Mouse (Mus musculus) MEL (cell line): Measurements from ENCODE around the gene Gga3. TPM values are rescaled to one million over a fixed set of nuclear protein-coding genes. Genes with fewer than 3 reads are reported as not detected.

Experiments used
- DNase-seq: peaks from one replicate; pipeline ENCODE4 v3.0.0; 2011; ENCODE audit warnings: low read depth, low spot score
- H3K27ac ChIP-seq: 2 replicates; pipeline ENCODE4 v1.5.1; 2012; ENCODE audit warnings: low read depth, mild to moderate bottlenecking, control low read depth, low read length, moderate library complexity; ENCODE audit not compliant: control insufficient read depth
- H3K27me3 ChIP-seq, 2 experiments: fragments of 150-350 bp in 1 of 2; sonication (generic) in 1 of 2; 2 replicates each; pipeline ENCODE4 v1.6.1; 2012; ENCODE audit warnings: low read length in 2 of 2, mild to moderate bottlenecking in 2 of 2, improper control_type of control experiment in 1 of 2, moderate library complexity in 1 of 2; ENCODE audit not compliant: insufficient read depth in 2 of 2, control insufficient read depth in 1 of 2
- H3K36me3 ChIP-seq, 2 experiments: 2 replicates each; pipeline ENCODE4 v1.6.1; 2012 to 2014; ENCODE audit warnings: low read length in 2 of 2, improper control_type of control experiment in 1 of 2, inconsistent platforms in 1 of 2, mild to moderate bottlenecking in 1 of 2; ENCODE audit not compliant: insufficient read depth in 2 of 2, control insufficient read depth in 1 of 2
- H3K4me1 ChIP-seq, 2 experiments: fragments of 150-350 bp in 1 of 2; sonication (generic) in 1 of 2; 2 replicates each; pipeline ENCODE4 v1.6.1; 2012; ENCODE audit warnings: low read length in 2 of 2, improper control_type of control experiment in 1 of 2, mild to moderate bottlenecking in 1 of 2; ENCODE audit not compliant: insufficient read depth in 2 of 2, control insufficient read depth in 1 of 2
- H3K4me3 ChIP-seq, 2 experiments: fragments of 150-350 bp in 1 of 2; sonication (generic) in 1 of 2; 2 replicates each; pipeline ENCODE4 v1.5.1; 2012; ENCODE audit warnings: low read depth in 2 of 2, low read length in 2 of 2, mild to moderate bottlenecking in 2 of 2, moderate library complexity in 2 of 2, control low read depth in 1 of 2, improper control_type of control experiment in 1 of 2; ENCODE audit not compliant: control insufficient read depth in 1 of 2, insufficient read depth in 1 of 2
- H3K79me2 ChIP-seq: 2 replicates; pipeline ENCODE4 v1.6.1; 2012; ENCODE audit warnings: mild to moderate bottlenecking, low read length, moderate library complexity; ENCODE audit not compliant: control insufficient read depth, poor library complexity, insufficient read depth
- H3K9ac ChIP-seq: 2 replicates; pipeline ENCODE4 v1.6.1; 2012; ENCODE audit warnings: low read depth, mild to moderate bottlenecking, control low read depth, low read length, moderate library complexity; ENCODE audit not compliant: control insufficient read depth, poor library complexity, severe bottlenecking
- H3K9me3 ChIP-seq: fragments of 150-350 bp; sonication (generic); replicated peaks from 2 replicates; pipeline ENCODE4 v1.6.1; 2012; ENCODE audit warnings: mild to moderate bottlenecking, low read length, improper control_type of control experiment, moderate library complexity; ENCODE audit not compliant: insufficient read depth
- CHD1 ChIP-seq: IDR thresholded peaks from 2 replicates; pipeline ENCODE4 v1.6.1; 2012; ENCODE audit warnings: low read depth, mild to moderate bottlenecking, inconsistent platforms, low read length, improper control_type of control experiment
- CTCF ChIP-seq, 3 experiments: IDR thresholded peaks in 2 of 3; conservative IDR thresholded peaks in 1 of 3; 2 replicates each; pipeline ENCODE4 v1.5.1; 2011 to 2012; ENCODE audit warnings: low read length in 3 of 3, low read depth in 2 of 3, mild to moderate bottlenecking in 2 of 3, improper control_type of control experiment in 1 of 3, inconsistent platforms in 1 of 3, mixed read lengths in 1 of 3, moderate library complexity in 1 of 3; ENCODE audit not compliant: control insufficient read depth in 1 of 3, insufficient read depth in 1 of 3, poor library complexity in 1 of 3, severe bottlenecking in 1 of 3
- ELF1 ChIP-seq: IDR thresholded peaks from 2 replicates; pipeline ENCODE4 v1.6.1; 2014; ENCODE audit warnings: low read depth, mild to moderate bottlenecking, inconsistent platforms, low read length, improper control_type of control experiment, moderate library complexity
- ETS1 ChIP-seq: IDR thresholded peaks from 2 replicates; pipeline ENCODE4 v1.6.1; 2012; ENCODE audit warnings: low read depth, mild to moderate bottlenecking, inconsistent platforms, low read length, improper control_type of control experiment, moderate library complexity
- GATA1 ChIP-seq: IDR thresholded peaks from 2 replicates; pipeline ENCODE4 v1.6.1; 2011; ENCODE audit warnings: low read depth, low read length, improper control_type of control experiment
- HCFC1 ChIP-seq: IDR thresholded peaks from 2 replicates; pipeline ENCODE4 v1.6.1; 2012; ENCODE audit warnings: low read depth, mild to moderate bottlenecking, inconsistent platforms, low read length, improper control_type of control experiment, moderate library complexity
- JUND ChIP-seq: IDR thresholded peaks from 2 replicates; pipeline ENCODE4 v1.6.1; 2011; ENCODE audit warnings: low read depth, mild to moderate bottlenecking, improper control_type of control experiment, low read length
- KAT2A ChIP-seq: conservative IDR thresholded peaks from 2 replicates; pipeline ENCODE4 v1.6.1; 2012; ENCODE audit warnings: low read depth, low read length, improper control_type of control experiment, inconsistent platforms
- MAFK ChIP-seq: IDR thresholded peaks from 2 replicates; pipeline ENCODE4 v1.6.1; 2011; ENCODE audit warnings: low read depth, mild to moderate bottlenecking, low read length, improper control_type of control experiment, borderline replicate concordance
- MEF2A ChIP-seq: IDR thresholded peaks from 2 replicates; pipeline ENCODE4 v1.6.1; 2014; ENCODE audit warnings: low read depth, mild to moderate bottlenecking, inconsistent platforms, low read length, improper control_type of control experiment; ENCODE audit not compliant: poor library complexity, insufficient replicate concordance, severe bottlenecking; ENCODE audit errors: extremely low read depth
- MXI1 ChIP-seq: IDR thresholded peaks from 2 replicates; pipeline ENCODE4 v1.6.1; 2011; ENCODE audit warnings: mild to moderate bottlenecking, low read depth, low read length, improper control_type of control experiment
- MYB ChIP-seq: IDR thresholded peaks from 2 replicates; pipeline ENCODE4 v1.6.1; 2011; ENCODE audit warnings: mild to moderate bottlenecking, low read depth, low read length, improper control_type of control experiment
- MYC ChIP-seq: IDR thresholded peaks from 2 replicates; pipeline ENCODE4 v1.6.1; 2011; ENCODE audit warnings: low read depth, mild to moderate bottlenecking, low read length, improper control_type of control experiment, moderate library complexity
- POLR2AphosphoS2 ChIP-seq: IDR thresholded peaks from 2 replicates; pipeline ENCODE4 v1.6.1; 2011; ENCODE audit warnings: low read length, improper control_type of control experiment
- POLR2AphosphoS5 ChIP-seq: IDR thresholded peaks from 2 replicates; pipeline ENCODE4 v1.6.1; 2012; ENCODE audit warnings: low read depth, borderline replicate concordance, mild to moderate bottlenecking, inconsistent platforms, low read length, moderate library complexity, mixed read lengths
- RAD21 ChIP-seq: IDR thresholded peaks from 2 replicates; pipeline ENCODE4 v1.6.1; 2011; ENCODE audit warnings: mild to moderate bottlenecking, low read depth, low read length, improper control_type of control experiment
- RCOR1 ChIP-seq: IDR thresholded peaks from 2 replicates; pipeline ENCODE4 v1.6.1; 2012; ENCODE audit warnings: low read depth, mild to moderate bottlenecking, inconsistent platforms, low read length, improper control_type of control experiment
- SIN3A ChIP-seq: IDR thresholded peaks from 2 replicates; pipeline ENCODE4 v1.6.1; 2012; ENCODE audit warnings: low read length, improper control_type of control experiment, inconsistent platforms
- SMC3 ChIP-seq: IDR thresholded peaks from 2 replicates; pipeline ENCODE4 v1.6.1; 2011; ENCODE audit warnings: low read depth, low read length, improper control_type of control experiment
- TBP ChIP-seq: IDR thresholded peaks from 2 replicates; pipeline ENCODE4 v1.8.0; 2011; ENCODE audit warnings: low read depth, low read length, improper control_type of control experiment
- TCF12 ChIP-seq: IDR thresholded peaks from 2 replicates; pipeline ENCODE4 v1.6.1; 2014; ENCODE audit warnings: low read depth, mild to moderate bottlenecking, inconsistent platforms, low read length, improper control_type of control experiment, moderate library complexity
- UBTF ChIP-seq: IDR thresholded peaks from 2 replicates; pipeline ENCODE4 v1.6.1; 2012; ENCODE audit warnings: low read depth, mild to moderate bottlenecking, inconsistent platforms, low read length, improper control_type of control experiment, moderate library complexity, borderline replicate concordance; ENCODE audit not compliant: insufficient read depth
- USF1 ChIP-seq: IDR thresholded peaks from 2 replicates; pipeline ENCODE4 v1.6.1; 2014; ENCODE audit warnings: low read depth, mild to moderate bottlenecking, inconsistent platforms, low read length, improper control_type of control experiment, moderate library complexity
- USF2 ChIP-seq, 2 experiments: IDR thresholded peaks; 2 replicates each; pipeline ENCODE4 v1.6.1; 2011 to 2012; ENCODE audit warnings: improper control_type of control experiment in 2 of 2, low read length in 2 of 2, borderline replicate concordance in 1 of 2, inconsistent platforms in 1 of 2, low read depth in 1 of 2, mild to moderate bottlenecking in 1 of 2; ENCODE audit not compliant: insufficient read depth in 1 of 2
- ZC3H11A ChIP-seq: IDR thresholded peaks from 2 replicates; pipeline ENCODE4 v1.6.1; 2012; ENCODE audit warnings: low read depth, mild to moderate bottlenecking, inconsistent platforms, low read length, improper control_type of control experiment
- ZKSCAN1 ChIP-seq: IDR thresholded peaks from 2 replicates; pipeline ENCODE4 v1.6.1; 2012; ENCODE audit warnings: low read depth, mild to moderate bottlenecking, inconsistent platforms, low read length, improper control_type of control experiment, moderate library complexity
- ZMIZ1 ChIP-seq: IDR thresholded peaks from 2 replicates; pipeline ENCODE4 v1.6.1; 2012; ENCODE audit warnings: low read depth, mild to moderate bottlenecking, inconsistent platforms, low read length, improper control_type of control experiment, moderate library complexity
- polyA plus RNA-seq, 2 experiments: library from polyadenylated mRNA; stranded (reverse) in 1 of 2; unstranded in 1 of 2; fragments of >175 nt in 1 of 2; fragments of >200 nt in 1 of 2; gene quantifications; 2 replicates each; pipeline versions ENCODE4 v1.2.1 to v1.2.4; 2012; ENCODE audit warnings: low replicate concordance in 2 of 2, low read depth in 1 of 2; ENCODE audit not compliant: insufficient read length in 2 of 2, insufficient read depth in 1 of 2, missing spikeins in 1 of 2
- total RNA-seq: library from RNA; depleted of rRNA; stranded (reverse); fragments of 300-350 nt; gene quantifications from 2 replicates; pipeline ENCODE4 v1.2.3, GENCODE M21; 2012

Gga3 gene
- total and polyA plus RNA-seq, 3 experiments, result 28.6 to 59.9 TPM; not detected in 1

DNA sequence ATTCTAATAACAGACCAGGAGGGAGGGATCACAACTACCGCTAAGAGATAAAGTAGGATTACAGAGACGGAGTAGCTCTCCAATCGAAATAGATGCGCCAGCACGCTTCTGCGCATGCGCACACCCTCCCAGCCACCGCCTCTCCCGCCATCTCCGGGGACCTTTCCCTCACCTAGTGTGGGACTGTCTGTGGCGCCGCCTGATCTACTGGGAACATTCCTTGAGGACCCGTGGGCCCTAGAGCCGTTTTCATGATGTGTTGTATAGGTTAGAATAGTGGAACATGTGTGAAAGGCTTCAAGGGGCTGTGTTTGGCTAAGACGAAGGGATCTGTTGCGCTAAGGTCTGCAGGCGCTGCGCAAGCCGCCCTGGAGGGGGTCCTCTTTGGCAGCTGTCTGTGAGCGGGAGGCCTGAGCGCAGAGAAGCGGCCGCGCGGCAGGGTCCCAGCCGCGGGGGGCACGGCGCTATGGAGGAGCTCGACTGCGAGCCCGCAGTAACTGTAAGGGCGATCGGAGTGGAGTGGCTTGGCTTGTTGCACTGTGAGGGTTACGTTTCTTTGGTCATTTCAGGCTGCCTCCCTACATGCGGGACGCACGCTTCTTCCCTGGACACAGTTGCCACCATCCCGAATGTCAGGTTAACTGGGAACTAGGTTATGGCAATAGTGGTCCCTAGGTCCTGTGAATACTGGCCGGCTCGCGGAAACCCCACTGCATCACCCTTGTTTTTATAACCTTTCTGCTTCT is 39.6 kb downstream of the Gga3 start, which contains the start of gene Nup85 (continued):
- TF ChIP-seq MEF2A (no peak), MYC (peak; percentile 93), MAFK (no peak), POLR2AphosphoS2 (peak; percentile 84), ZKSCAN1 (no peak), HCFC1 (peak; percentile 91), RAD21 (no peak), RCOR1 (no peak), TBP (peak; percentile 88), SIN3A (peak; percentile 96), CHD1 (no peak), ZMIZ1 (no peak), USF2 (IDR thresholded peaks at IDR 0.05; ENCODE audit: borderline replicate concordance in 1 of 2, insufficient read depth in 1 of 2, low read depth in 1 of 2, low read length in 2 of 2) (no peak), ETS1 (no peak)

DNA sequence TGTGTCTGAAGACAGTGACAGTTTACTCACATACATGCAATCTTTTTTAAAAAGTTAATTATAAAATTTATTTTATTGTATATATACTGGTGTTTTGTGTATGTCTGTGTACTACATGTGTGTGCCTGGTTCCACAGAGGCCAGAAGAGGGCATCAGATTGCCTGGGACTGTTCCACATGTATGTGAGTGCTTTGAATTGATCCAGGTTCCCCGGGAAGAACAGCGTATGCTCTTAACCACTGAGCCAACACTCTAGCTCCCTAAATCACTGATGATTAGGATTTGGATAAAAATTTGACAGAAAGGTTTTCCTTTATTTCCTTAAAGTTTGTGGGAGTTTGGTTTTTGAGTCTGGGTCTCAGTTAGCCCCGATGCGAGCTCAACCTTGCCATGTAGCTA is 40.4 kb downstream of the Gga3 start:
- H3K27me3 ChIP-seq, result no peaks in the 10 kb centered on the region
- H3K9me3 ChIP-seq, result no peaks in the 10 kb centered on the region
- H3K79me2 ChIP-seq, result peaks cover 24% of the 10 kb centered on the region
- peak overlapping the region; percentile 70 for H3K9ac ChIP-seq
- H3K27ac ChIP-seq, result peak overlapping the region; percentile 80
- peaks cover 0 to 12% of the 10 kb centered on the region in 2 experiments; a peak in 2 of 4 replicates for H3K4me1 ChIP-seq
- H3K4me3 ChIP-seq, result peak overlapping the region; percentile 45 to 54
- TF ChIP-seq USF1 (no peak), ZMIZ1 (0 out of 2 replicates have a peak, but pooled peaks have one; percentile 30), SMC3 (peak; percentile 58), MYC (peak; percentile 86), MXI1 (peak; percentile 81), GATA1 (no peak), ETS1 (0 out of 2 replicates have a peak, but pooled peaks have one; percentile 22), USF2 (IDR thresholded peaks at IDR 0.05; ENCODE audit: borderline replicate concordance in 1 of 2, insufficient read depth in 1 of 2, low read depth in 1 of 2, low read length in 2 of 2) (no peak), UBTF (no peak), CHD1 (peak; percentile 88; the same call in 1 of the 2 replicates), SIN3A (0 out of 2 replicates have a peak, but pooled peaks have one; percentile 2), ELF1 (0 out of 2 replicates have a peak, but pooled peaks have one; percentile 16), JUND (no peak), MYB (no peak), KAT2A (no peak), TCF12 (0 out of 2 replicates have a peak, but pooled peaks have one; percentile 24), CTCF (IDR thresholded peaks at IDR 0.05 in 2 of 3, conservative IDR thresholded peaks at IDR 0.05 in 1 of 3; ENCODE audit: control insufficient read depth in 1 of 3, insufficient read depth in 1 of 3, low read depth in 2 of 3, low read length in 3 of 3, poor library complexity in 1 of 3, severe bottlenecking in 1 of 3) (peak; percentile 31 to 61 (median 59)), TBP (peak; percentile 46), ZC3H11A (0 out of 2 replicates have a peak, but pooled peaks have one; percentile 11), MEF2A (no peak), POLR2AphosphoS5 (no peak)
- H3K36me3 ChIP-seq, result peaks cover 14 to 16% of the 10 kb centered on the region in 2 experiments
- peak; percentile 80 for DNase-seq
